19 mouse cellular contexts compared by ENCODE assay signal in genomic region chr2:80870046-80870445, GRCm38 (mm10).
A peak's percentile ranks its signal among the peaks of the same experiment; 100 is the strongest.
DNase-seq lines count a peak whose midpoint lies in the region; ATAC-seq and TF ChIP-seq lines count a peak whose summit lies in the region.
"Had no signal": no experiment of that assay in that cellular context is flagged by ENCODE, and none has a peak within 500 bp of the region (broad histone marks: within the 10 kb centered on the region; RNA-seq: fewer than 3 reads in every experiment).

No protein-coding gene starts in this region.

- H3K9ac ChIP-seq in hindbrain, embryonic 16.5 days (ENCODE audit: low read depth, low read length) = no peak overlapping the region
- H3K9ac ChIP-seq in lung, embryonic 14.5 days = no peak overlapping the region
- H3K9ac ChIP-seq: forebrain, embryonic 15.5 days; hindbrain, embryonic 13.5 days; liver, embryonic 14.5 days had no signal

- no peak for ATAC-seq in cerebellum, adult (ENCODE audit: insufficient number of reproducible peaks, low FRiP score, low TSS enrichment)
- ATAC-seq in hindbrain, embryonic 16.5 days = no peak
- ATAC-seq in lung, embryonic 14.5 days (ENCODE audit: insufficient read depth) = no peak
- ATAC-seq: activated CD4-positive, CD25-positive, alpha-beta regulatory T cell, adult 4 months; forebrain, embryonic 15.5 days; intestine, postnatal 0 days had no signal

- H3K4me3 ChIP-seq in cerebellum, adult 2 months (replicated peaks; ENCODE audit: insufficient read depth, low read depth, low read length) = peak overlapping the region; percentile 46
- H3K4me3 ChIP-seq in hindbrain, embryonic 16.5 days (ENCODE audit: low read length) = no peak overlapping the region
- H3K4me3 ChIP-seq in hindbrain, embryonic 10.5 days = no peak overlapping the region
- no peak overlapping the region for H3K4me3 ChIP-seq in lung, embryonic 14.5 days (ENCODE audit: low read depth, low read length)
- H3K4me3 ChIP-seq: forebrain, embryonic 15.5 days; hindbrain, embryonic 13.5 days had no signal

- TF ChIP-seq POLR2A in cerebellum, adult 2 months (IDR thresholded peaks at IDR 0.05; ENCODE audit: borderline replicate concordance, insufficient read depth, low read length) = no peak

- no peak overlapping the region for H3K27ac ChIP-seq in cerebellum, adult 2 months (ENCODE audit: insufficient read depth, low read length)
- H3K27ac ChIP-seq in hindbrain, embryonic 16.5 days (ENCODE audit: low read depth, low read length) = no peak overlapping the region
- H3K27ac ChIP-seq in hindbrain, embryonic 10.5 days = no peak overlapping the region
- H3K27ac ChIP-seq in lung, embryonic 14.5 days (ENCODE audit: low read depth) = no peak overlapping the region
- H3K27ac ChIP-seq: forebrain, embryonic 15.5 days; hindbrain, embryonic 13.5 days; liver, embryonic 14.5 days had no signal

- peak overlapping the region; percentile 2; the same call in 1 of the 2 replicates for H3K4me2 ChIP-seq in hindbrain, embryonic 16.5 days (ENCODE audit: low read length)
- H3K4me2 ChIP-seq in lung, embryonic 14.5 days = no peak overlapping the region
- H3K4me2 ChIP-seq: forebrain, embryonic 15.5 days; heart, embryonic 11.5 days; hindbrain, embryonic 13.5 days had no signal

- no peak for TF ChIP-seq CTCF in cerebellum, adult 2 months (IDR thresholded peaks at IDR 0.05; ENCODE audit: borderline replicate concordance, insufficient read depth, low read depth, low read length)
- TF ChIP-seq CTCF in lung, embryonic 14.5 days (IDR thresholded peaks at IDR 0.05; ENCODE audit: low read depth) = no peak

- WGBS in cerebellum, adult 2 months = 18% methylated on average over 9 of the region's 9 CpGs
- 65% methylated on average over 9 of the region's 9 CpGs for WGBS in hindbrain, embryonic 16.5 days
- 77% methylated on average over 8 of the region's 9 CpGs for WGBS in hindbrain, embryonic 10.5 days
- 64% methylated on average over 8 of the region's 9 CpGs for WGBS in lung, embryonic 14.5 days

- no peaks in the 10 kb centered on the region for H3K4me1 ChIP-seq in cerebellum, adult 2 months (ENCODE audit: control insufficient read depth, insufficient read depth, low read length)
- H3K4me1 ChIP-seq in hindbrain, embryonic 16.5 days (ENCODE audit: control insufficient read depth, insufficient read depth, low read depth, low read length) = no peaks in the 10 kb centered on the region
- H3K4me1 ChIP-seq in hindbrain, embryonic 10.5 days (replicated peaks) = no peaks in the 10 kb centered on the region
- H3K4me1 ChIP-seq in lung, embryonic 14.5 days (ENCODE audit: insufficient read depth) = no peaks in the 10 kb centered on the region
- H3K4me1 ChIP-seq: forebrain, embryonic 15.5 days; hindbrain, embryonic 13.5 days had no signal

- H3K27me3 ChIP-seq in cerebellum, adult 2 months (ENCODE audit: control insufficient read depth, insufficient read depth, low read length) = no peaks in the 10 kb centered on the region
- no peaks in the 10 kb centered on the region for H3K27me3 ChIP-seq in hindbrain, embryonic 16.5 days (replicated peaks; ENCODE audit: control insufficient read depth, insufficient read depth, low read length)
- H3K27me3 ChIP-seq in hindbrain, embryonic 10.5 days (ENCODE audit: insufficient read depth, poor library complexity, severe bottlenecking) = no peaks in the 10 kb centered on the region
- no peaks in the 10 kb centered on the region for H3K27me3 ChIP-seq in lung, embryonic 14.5 days (ENCODE audit: insufficient read depth, low read length)
- H3K27me3 ChIP-seq: forebrain, embryonic 15.5 days; hindbrain, embryonic 13.5 days had no signal

- DNase-seq in cerebellum, adult 2 months = peak; percentile 26 to 42
- no peak for DNase-seq in hindbrain, embryonic 10.5 days (ENCODE audit: low spot score)
- peak; percentile 14 for DNase-seq in lung, embryonic 14.5 days
- DNase-seq in lung, postnatal 4 days = no peak
- DNase-seq in cerebellum, postnatal 25 days = peak; percentile 55 to 72
- DNase-seq in kidney, postnatal 4 days = no peak
- DNase-seq: adrenal gland, postnatal 14 days; heart, postnatal 10 days; right cerebral cortex, postnatal 4 days; thymus, postnatal 14 days had no signal

- H3K9me3 ChIP-seq in hindbrain, embryonic 16.5 days (ENCODE audit: control insufficient read depth, low read length) = no peaks in the 10 kb centered on the region
- no peaks in the 10 kb centered on the region for H3K9me3 ChIP-seq in hindbrain, embryonic 10.5 days
- H3K9me3 ChIP-seq in lung, embryonic 14.5 days (ENCODE audit: low read depth, low read length) = no peaks in the 10 kb centered on the region
- H3K9me3 ChIP-seq: forebrain, embryonic 15.5 days; hindbrain, embryonic 13.5 days had no signal

- H3K36me3 ChIP-seq in hindbrain, embryonic 16.5 days (ENCODE audit: control insufficient read depth, insufficient read depth, low read length) = no peaks in the 10 kb centered on the region
- no peaks in the 10 kb centered on the region for H3K36me3 ChIP-seq in hindbrain, embryonic 10.5 days
- H3K36me3 ChIP-seq in lung, embryonic 14.5 days (ENCODE audit: insufficient read depth) = no peaks in the 10 kb centered on the region
- H3K36me3 ChIP-seq: forebrain, embryonic 15.5 days; G1E; hindbrain, embryonic 13.5 days had no signal

Comparison
In these comparisons a context has a peak if more than half of its experiments do, and no peak if none do; other contexts are left out.
1. DNase-seq: peak in cerebellum, adult 2 months (2 of 2), lung, embryonic 14.5 days (single experiment) and cerebellum, postnatal 25 days (2 of 2); none in hindbrain, embryonic 10.5 days (single experiment), lung, postnatal 4 days (0 of 2) and kidney, postnatal 4 days (0 of 2).